Mouse (Mus musculus) kidney, adult 18-20 months (tissue): Measurements from ENCODE around the gene Slc10a1.

ENCODE experiments used
- DNase-seq: peaks from one replicate; pipeline ENCODE4 v3.0.0; 2021

Gene Slc10a1

GRCm38 (mm10) chr12:80968605-80969004 is at the start of gene Slc10a1:
Gene Slc10a1 (minus strand): TSS chr12:80968705.
- no peak for DNase-seq

GRCm38 (mm10) chr12:81017624-81018023 is 49.1 kb upstream of the Slc10a1 start:
- DNase-seq = no peak

- no peak for DNase-seq
Observed at GRCm38 (mm10) chr12:81013496-81013895, 45.0 kb upstream of the Slc10a1 start.

GRCm38 (mm10) chr12:81011994-81012393 is 43.5 kb upstream of the Slc10a1 start:
- no peak for DNase-seq

- DNase-seq = no peak
Observed at GRCm38 (mm10) chr12:81009813-81010212, 41.3 kb upstream of the Slc10a1 start.

GRCm38 (mm10) chr12:81002841-81003635 is 34.5 kb upstream of the Slc10a1 start:
- no peak for DNase-seq

- no peak for DNase-seq
Observed at GRCm38 (mm10) chr12:81000924-81001323, 32.4 kb upstream of the Slc10a1 start.

GRCm38 (mm10) chr12:80998528-80999221 is 30.2 kb upstream of the Slc10a1 start:
- DNase-seq = no peak

GRCm38 (mm10) chr12:80997652-80998051 is 29.1 kb upstream of the Slc10a1 start:
- DNase-seq = no peak

- no peak for DNase-seq
Observed at GRCm38 (mm10) chr12:80995326-80995725, 26.8 kb upstream of the Slc10a1 start.

- DNase-seq = no peak
Observed at GRCm38 (mm10) chr12:80993773-80994172, 25.3 kb upstream of the Slc10a1 start.

GRCm38 (mm10) chr12:80992540-80993122 is 24.1 kb upstream of the Slc10a1 start:
- DNase-seq = no peak

GRCm38 (mm10) chr12:80991806-80992205 is 23.3 kb upstream of the Slc10a1 start:
- DNase-seq = no peak

- DNase-seq = no peak
Observed at GRCm38 (mm10) chr12:80990901-80991445, 22.5 kb upstream of the Slc10a1 start.

GRCm38 (mm10) chr12:80988286-80988685 is 19.8 kb upstream of the Slc10a1 start:
- DNase-seq = no peak

GRCm38 (mm10) chr12:80986628-80987027 is 18.1 kb upstream of the Slc10a1 start:
- no peak for DNase-seq

GRCm38 (mm10) chr12:80983695-80984094 is 15.2 kb upstream of the Slc10a1 start:
- DNase-seq = no peak

GRCm38 (mm10) chr12:80982326-80982725 is 13.8 kb upstream of the Slc10a1 start:
- DNase-seq = peak; percentile 74

- no peak for DNase-seq
Observed at GRCm38 (mm10) chr12:80975939-80976671, 7.6 kb upstream of the Slc10a1 start.

GRCm38 (mm10) chr12:80971756-80972155 is 3.3 kb upstream of the Slc10a1 start:
- no peak for DNase-seq

- DNase-seq = no peak
Observed at GRCm38 (mm10) chr12:80970181-80970705, 1.7 kb upstream of the Slc10a1 start.

GRCm38 (mm10) chr12:80967918-80968317 is 587 bp downstream of the Slc10a1 start:
- DNase-seq = no peak
